Mouse (Mus musculus) olfactory bulb, adult 2 months (tissue): ENCODE data around the gene Lamtor1.

Source experiments
- CTCF ChIP-seq: fragments of 200-500 bp; IDR thresholded peaks from 2 replicates; pipeline ENCODE4 v1.5.1; 2012; ENCODE audit warnings: low read depth, mild to moderate bottlenecking, low read length, moderate library complexity; ENCODE audit not compliant: insufficient read depth
- POLR2A ChIP-seq: fragments of 200-500 bp; IDR thresholded peaks from 2 replicates; pipeline ENCODE4 v1.6.1; 2012; ENCODE audit warnings: mild to moderate bottlenecking, low read depth, low read length, moderate library complexity; ENCODE audit not compliant: insufficient read depth

DNA sequence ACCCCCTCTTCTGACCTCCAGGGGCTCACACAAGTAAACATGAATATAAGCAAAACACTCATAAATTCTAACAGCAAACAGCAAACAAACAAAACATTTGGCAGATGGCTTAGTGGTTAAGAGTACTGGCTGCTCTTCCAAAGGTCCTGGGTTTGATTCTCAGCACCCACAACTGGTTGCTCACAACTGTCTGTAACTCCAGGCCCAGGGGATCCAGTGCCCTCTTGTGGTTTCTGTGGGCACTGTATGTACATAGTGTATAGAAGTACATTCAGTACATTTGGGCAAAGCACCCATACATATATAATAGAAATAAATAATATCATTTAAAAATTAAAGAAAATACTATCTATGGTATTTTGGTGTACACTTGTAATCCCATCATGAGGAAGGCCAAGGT is 2.9 kb upstream of the Lamtor1 start:
- TF ChIP-seq CTCF (no peak), POLR2A (no peak)
